Mouse (Mus musculus): ENCODE data around the gene F3. TPM values are rescaled to one million over a fixed set of nuclear protein-coding genes. Genes with fewer than 3 reads are reported as not detected.

The F3 gene
- polyA plus RNA-seq, 1 experiment, result 15.6 TPM

GRCm38 (mm10) chr3:121699849-121700248 lies 23.5 kb upstream of the F3 start:
- no peaks in the 10 kb centered on the region for H3K79me3 ChIP-seq (ENCODE audit: low read depth)
- no peak for TF ChIP-seq CTCF (IDR thresholded peaks at IDR 0.05; ENCODE audit: control insufficient read depth, insufficient read depth, insufficient read length)
- TF ChIP-seq MYOG (IDR thresholded peaks at IDR 0.05; ENCODE audit: control insufficient read depth, extremely low read depth, insufficient read length), result no peak
- no peak for TF ChIP-seq CEBPB (IDR thresholded peaks at IDR 0.05; ENCODE audit: low read depth)
- no peak for TF ChIP-seq MYOD1 (IDR thresholded peaks at IDR 0.05; ENCODE audit: control insufficient read depth, insufficient read length, low read depth)
- TF ChIP-seq USF1 (IDR thresholded peaks at IDR 0.05; ENCODE audit: low read depth), result no peak
- no peak for TF ChIP-seq FOSL1 (IDR thresholded peaks at IDR 0.05; ENCODE audit: insufficient read depth, low read length, poor library complexity, severe bottlenecking)
- TF ChIP-seq MAX (IDR thresholded peaks at IDR 0.05), result no peak
- no peaks in the 10 kb centered on the region for H3K36me3 ChIP-seq (ENCODE audit: control insufficient read depth, insufficient read depth)
- H3K79me2 ChIP-seq (ENCODE audit: control insufficient read depth, insufficient read depth), result no peaks in the 10 kb centered on the region
- no peak overlapping the region for H3ac ChIP-seq (ENCODE audit: control insufficient read depth, insufficient read length, low read depth)
- no peak overlapping the region for H3K4me3 ChIP-seq (ENCODE audit: insufficient read depth, poor library complexity, severe bottlenecking)
- no peaks in the 10 kb centered on the region for H3K27me3 ChIP-seq (ENCODE audit: control insufficient read depth, insufficient read depth, insufficient read length)

- H3K36me3 ChIP-seq (ENCODE audit: control insufficient read depth, insufficient read depth), result no peaks in the 10 kb centered on the region
- no peak overlapping the region for H3K4me3 ChIP-seq (ENCODE audit: insufficient read depth, poor library complexity, severe bottlenecking)
- no peak overlapping the region for H3ac ChIP-seq (ENCODE audit: control insufficient read depth, insufficient read length, low read depth)
- H3K79me3 ChIP-seq (ENCODE audit: low read depth), result no peaks in the 10 kb centered on the region
- no peak for TF ChIP-seq MYOD1 (IDR thresholded peaks at IDR 0.05; ENCODE audit: control insufficient read depth, insufficient read length, low read depth)
- TF ChIP-seq CTCF (IDR thresholded peaks at IDR 0.05; ENCODE audit: control insufficient read depth, insufficient read depth, insufficient read length), result no peak
- H3K79me2 ChIP-seq (ENCODE audit: control insufficient read depth, insufficient read depth), result no peaks in the 10 kb centered on the region
- H3K27me3 ChIP-seq (ENCODE audit: control insufficient read depth, insufficient read depth, insufficient read length), result no peaks in the 10 kb centered on the region
Measured at GRCm38 (mm10) chr3:121700364-121700952, 22.9 kb upstream of the F3 start.

DNA sequence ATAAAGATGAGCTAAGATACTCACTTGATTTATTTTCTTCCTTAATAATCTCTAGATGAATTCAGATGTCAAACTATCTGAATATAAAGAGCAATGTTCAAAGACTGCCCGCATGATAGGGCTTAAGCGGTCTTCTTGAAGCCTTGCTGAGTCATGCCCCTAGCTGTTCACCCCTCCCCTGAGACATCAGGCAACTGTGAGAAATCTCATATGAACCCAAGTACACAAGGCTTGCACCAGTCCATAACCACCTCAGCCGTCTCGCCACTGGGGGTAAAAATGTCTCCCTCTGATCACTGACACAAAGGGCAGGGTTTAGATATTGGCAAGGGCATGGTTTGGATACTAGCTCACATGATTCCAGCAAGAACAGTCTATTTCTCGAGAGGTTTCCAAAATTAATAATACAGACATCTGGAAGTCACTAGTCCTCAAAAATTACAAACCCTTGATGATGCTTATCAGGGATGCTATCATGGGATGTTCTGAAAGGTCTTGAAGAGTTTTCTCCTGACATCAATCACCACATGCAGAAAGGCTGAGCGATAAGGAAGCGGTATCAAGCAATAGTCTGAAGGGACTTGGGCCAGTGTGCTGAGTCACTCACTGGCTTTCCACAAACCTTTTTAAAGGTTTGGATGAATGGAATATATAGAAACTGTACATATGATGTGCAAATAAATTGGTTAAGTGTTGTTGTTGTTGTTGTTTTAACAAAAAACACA lies 20.0 kb upstream of the F3 start:
- H3ac ChIP-seq (ENCODE audit: control insufficient read depth, insufficient read length, low read depth), result no peak overlapping the region
- H3K27me3 ChIP-seq (ENCODE audit: control insufficient read depth, insufficient read depth, insufficient read length), result no peaks in the 10 kb centered on the region
- no peaks in the 10 kb centered on the region for H3K36me3 ChIP-seq (ENCODE audit: control insufficient read depth, insufficient read depth)
- TF ChIP-seq FOSL1 (IDR thresholded peaks at IDR 0.05; ENCODE audit: insufficient read depth, low read length, poor library complexity, severe bottlenecking), result no peak
- peak; percentile 27 for TF ChIP-seq MAX (IDR thresholded peaks at IDR 0.05)
- no peak overlapping the region for H3K4me3 ChIP-seq (ENCODE audit: insufficient read depth, poor library complexity, severe bottlenecking)
- no peaks in the 10 kb centered on the region for H3K79me3 ChIP-seq (ENCODE audit: low read depth)
- H3K79me2 ChIP-seq (ENCODE audit: control insufficient read depth, insufficient read depth), result no peaks in the 10 kb centered on the region

- no peaks in the 10 kb centered on the region for H3K79me2 ChIP-seq (ENCODE audit: control insufficient read depth, insufficient read depth)
- H3K36me3 ChIP-seq (ENCODE audit: control insufficient read depth, insufficient read depth), result no peaks in the 10 kb centered on the region
- H3K4me3 ChIP-seq (ENCODE audit: insufficient read depth, poor library complexity, severe bottlenecking), result no peak overlapping the region
- H3ac ChIP-seq (ENCODE audit: control insufficient read depth, insufficient read length, low read depth), result no peak overlapping the region
- no peaks in the 10 kb centered on the region for H3K79me3 ChIP-seq (ENCODE audit: low read depth)
- TF ChIP-seq MAX (IDR thresholded peaks at IDR 0.05), result no peak
- no peak for TF ChIP-seq FOSL1 (IDR thresholded peaks at IDR 0.05; ENCODE audit: insufficient read depth, low read length, poor library complexity, severe bottlenecking)
- no peak for TF ChIP-seq MYOG (IDR thresholded peaks at IDR 0.05; ENCODE audit: control insufficient read depth, extremely low read depth, insufficient read length)
- no peak for TF ChIP-seq CTCF (IDR thresholded peaks at IDR 0.05; ENCODE audit: control insufficient read depth, insufficient read depth, insufficient read length)
- no peak for TF ChIP-seq USF1 (IDR thresholded peaks at IDR 0.05; ENCODE audit: low read depth)
- TF ChIP-seq CEBPB (IDR thresholded peaks at IDR 0.05; ENCODE audit: low read depth), result no peak
- no peak for TF ChIP-seq MYOD1 (IDR thresholded peaks at IDR 0.05; ENCODE audit: control insufficient read depth, insufficient read length, low read depth)
- H3K27me3 ChIP-seq (ENCODE audit: control insufficient read depth, insufficient read depth, insufficient read length), result no peaks in the 10 kb centered on the region
Measured at GRCm38 (mm10) chr3:121703880-121704243, 19.5 kb upstream of the F3 start.

- TF ChIP-seq MYOG (IDR thresholded peaks at IDR 0.05; ENCODE audit: control insufficient read depth, extremely low read depth, insufficient read length) (no peak), MYOD1 (IDR thresholded peaks at IDR 0.05; ENCODE audit: control insufficient read depth, insufficient read length, low read depth) (no peak), FOSL1 (IDR thresholded peaks at IDR 0.05; ENCODE audit: insufficient read depth, low read length, poor library complexity, severe bottlenecking) (no peak), USF1 (IDR thresholded peaks at IDR 0.05; ENCODE audit: low read depth) (no peak), MAX (IDR thresholded peaks at IDR 0.05) (no peak), CTCF (IDR thresholded peaks at IDR 0.05; ENCODE audit: control insufficient read depth, insufficient read depth, insufficient read length) (no peak), CEBPB (IDR thresholded peaks at IDR 0.05; ENCODE audit: low read depth) (no peak)
- Histone ChIP-seq H3K4me3 (ENCODE audit: insufficient read depth, poor library complexity, severe bottlenecking) (no peak overlapping the region), H3K36me3 (ENCODE audit: control insufficient read depth, insufficient read depth) (no peaks in the 10 kb centered on the region)
Measured at GRCm38 (mm10) chr3:121706087-121706486, 17.2 kb upstream of the F3 start.

DNA sequence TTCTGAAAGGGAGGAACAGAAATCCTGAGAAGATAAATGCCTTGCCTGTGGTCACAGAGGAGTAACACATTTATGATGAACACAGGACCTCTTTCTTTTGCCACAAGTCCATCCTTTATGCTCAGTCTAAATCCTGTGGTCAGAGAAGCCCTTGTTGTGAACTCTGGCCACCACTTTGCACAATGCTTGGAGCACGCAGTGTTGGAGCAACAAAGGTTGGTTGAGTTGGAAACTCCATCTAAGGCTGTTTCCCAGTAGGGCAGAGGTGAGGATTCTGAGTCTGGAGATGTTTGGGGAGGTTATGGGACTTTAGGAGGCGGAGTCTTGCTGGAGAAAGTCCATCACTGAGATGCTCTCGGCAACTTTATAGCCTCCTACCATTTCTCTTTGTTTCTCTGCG lies 16.2 kb upstream of the F3 start:
- Histone ChIP-seq H3K79me3 (ENCODE audit: low read depth) (no peaks in the 10 kb centered on the region), H3ac (ENCODE audit: control insufficient read depth, insufficient read length, low read depth) (no peak overlapping the region), H3K4me3 (ENCODE audit: insufficient read depth, poor library complexity, severe bottlenecking) (no peak overlapping the region), H3K36me3 (ENCODE audit: control insufficient read depth, insufficient read depth) (no peaks in the 10 kb centered on the region), H3K79me2 (ENCODE audit: control insufficient read depth, insufficient read depth) (no peaks in the 10 kb centered on the region), H3K27me3 (ENCODE audit: control insufficient read depth, insufficient read depth, insufficient read length) (no peaks in the 10 kb centered on the region)
- TF ChIP-seq CEBPB (IDR thresholded peaks at IDR 0.05; ENCODE audit: low read depth), result no peak
- no peak for TF ChIP-seq MAX (IDR thresholded peaks at IDR 0.05)
- TF ChIP-seq USF1 (IDR thresholded peaks at IDR 0.05; ENCODE audit: low read depth), result no peak
- TF ChIP-seq FOSL1 (IDR thresholded peaks at IDR 0.05; ENCODE audit: insufficient read depth, low read length, poor library complexity, severe bottlenecking), result no peak
- no peak for TF ChIP-seq CTCF (IDR thresholded peaks at IDR 0.05; ENCODE audit: control insufficient read depth, insufficient read depth, insufficient read length)
- TF ChIP-seq MYOD1 (IDR thresholded peaks at IDR 0.05; ENCODE audit: control insufficient read depth, insufficient read length, low read depth), result no peak
- no peak for TF ChIP-seq MYOG (IDR thresholded peaks at IDR 0.05; ENCODE audit: control insufficient read depth, extremely low read depth, insufficient read length)

More at GRCm38 (mm10) chr3:121706087-121706486, 17.2 kb upstream of the F3 start:
- no peak overlapping the region for H3ac ChIP-seq (ENCODE audit: control insufficient read depth, insufficient read length, low read depth)
- H3K27me3 ChIP-seq (ENCODE audit: control insufficient read depth, insufficient read depth, insufficient read length), result no peaks in the 10 kb centered on the region
- no peaks in the 10 kb centered on the region for H3K79me3 ChIP-seq (ENCODE audit: low read depth)
- H3K79me2 ChIP-seq (ENCODE audit: control insufficient read depth, insufficient read depth), result no peaks in the 10 kb centered on the region
